Mouse (Mus musculus) cortical plate, adult 2 months (tissue): ENCODE measurements at regions not wholly inside any gene's neighbourhood (a gene's known extent, or its start where the extent isn't known, plus 50 kb on each side); places are given as distances from the start of the nearest gene placed in this dataset.

Experiments
- H3K27ac ChIP-seq: fragments of 200-500 bp; 2 replicates; pipeline ENCODE4 v1.5.1; 2012; ENCODE audit warnings: low read length, control low read depth, inconsistent platforms; ENCODE audit not compliant: insufficient read depth
- H3K4me1 ChIP-seq: fragments of 200-500 bp; 2 replicates; pipeline ENCODE4 v1.6.1; 2011; ENCODE audit warnings: low read length; ENCODE audit not compliant: control insufficient read depth, insufficient read depth
- H3K4me3 ChIP-seq: fragments of 200-500 bp; 2 replicates; pipeline ENCODE4 v1.5.1; 2011; ENCODE audit warnings: mild to moderate bottlenecking, low read length, control low read depth; ENCODE audit not compliant: insufficient read depth
- CTCF ChIP-seq: fragments of 200-500 bp; IDR thresholded peaks from 2 replicates; pipeline ENCODE4 v1.5.1; 2011; ENCODE audit warnings: mild to moderate bottlenecking, control low read depth, low read length; ENCODE audit not compliant: insufficient read depth; ENCODE audit errors: extremely low read depth
- POLR2A ChIP-seq: fragments of 200-500 bp; IDR thresholded peaks from 2 replicates; pipeline ENCODE4 v1.6.1; 2011; ENCODE audit warnings: mild to moderate bottlenecking, low read length, control low read depth; ENCODE audit not compliant: insufficient read depth; ENCODE audit errors: extremely low read depth

GRCm38 (mm10) chr8:115448367-115448766 lies 259.2 kb downstream of the Maf start:
- Histone ChIP-seq H3K4me1 (no peaks in the 10 kb centered on the region), H3K27ac (no peak overlapping the region)

DNA sequence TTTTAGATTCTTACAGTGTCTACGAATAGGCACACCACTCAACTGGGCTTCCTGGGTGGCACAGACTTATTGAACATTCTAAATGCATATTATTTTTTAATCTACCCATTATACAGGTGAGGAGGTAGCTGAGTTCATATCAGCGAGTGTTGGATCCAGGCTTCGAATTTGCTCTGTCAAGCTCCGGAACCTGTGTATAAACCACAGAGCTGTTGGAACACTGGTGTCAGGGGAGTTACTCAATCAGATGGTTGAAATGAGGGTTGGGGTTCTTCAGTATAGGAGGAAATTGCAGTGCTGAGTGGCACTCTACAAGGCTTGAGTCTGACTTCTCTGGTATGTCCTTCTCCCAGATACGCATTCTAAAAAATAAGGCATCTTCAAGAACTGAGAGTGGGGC lies 263.1 kb downstream of the Maf start:
- H3K4me1 ChIP-seq = no peaks in the 10 kb centered on the region
- no peak overlapping the region for H3K4me3 ChIP-seq
- TF ChIP-seq POLR2A (no peak), CTCF (no peak)
- no peak overlapping the region for H3K27ac ChIP-seq

More at GRCm38 (mm10) chr8:115448367-115448766, 259.2 kb downstream of the Maf start:
- H3K4me3 ChIP-seq = no peak overlapping the region
- no peak for TF ChIP-seq POLR2A
- TF ChIP-seq CTCF = no peak

GRCm38 (mm10) chr8:115441943-115442550 lies 265.5 kb downstream of the Maf start:
- H3K4me3 ChIP-seq = no peak overlapping the region

DNA sequence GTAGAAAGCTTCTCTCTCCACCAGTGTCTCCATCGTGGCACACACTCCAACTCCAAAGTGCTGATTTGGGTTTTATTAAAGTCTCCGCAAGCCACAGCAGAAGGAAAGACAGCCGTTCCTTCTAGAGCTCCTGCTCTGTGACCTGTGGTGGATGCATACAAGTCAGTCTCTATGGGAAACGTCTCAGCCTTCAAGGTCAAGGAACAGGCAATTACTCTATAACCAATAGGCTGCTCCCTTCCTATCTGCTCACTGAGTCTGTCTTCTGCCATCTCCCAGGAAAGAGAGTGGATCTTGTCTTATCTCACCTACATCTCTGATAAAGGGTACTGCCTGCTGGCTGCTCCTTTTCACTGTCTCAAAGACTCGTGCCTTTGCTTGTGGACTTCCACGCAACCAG lies 266.3 kb downstream of the Maf start:
- TF ChIP-seq CTCF (no peak), POLR2A (no peak)
- no peak overlapping the region for H3K27ac ChIP-seq

More at GRCm38 (mm10) chr8:115441943-115442550, 265.5 kb downstream of the Maf start:
- TF ChIP-seq CTCF (no peak), POLR2A (no peak)
- Histone ChIP-seq H3K4me1 (no peaks in the 10 kb centered on the region), H3K27ac (no peak overlapping the region)

DNA sequence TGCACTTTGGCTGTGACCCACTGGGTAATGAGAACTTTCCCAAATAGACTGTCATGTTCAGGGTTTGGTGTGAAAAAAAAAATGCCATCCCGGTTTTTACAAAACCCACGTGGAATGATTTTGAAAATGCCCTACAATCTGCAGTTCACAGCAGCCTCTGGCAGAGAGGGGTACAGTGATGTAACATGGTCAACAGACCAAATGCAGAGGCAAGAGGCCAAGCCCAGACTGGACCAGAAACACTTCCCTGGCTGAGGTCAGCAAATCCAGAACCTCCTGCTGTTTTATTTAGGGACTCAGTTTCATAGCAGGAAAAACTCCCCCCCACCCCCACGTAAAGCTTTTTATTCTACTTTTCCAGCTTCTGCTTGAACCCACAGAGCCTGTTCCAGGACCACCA lies 267.4 kb downstream of the Maf start:
- TF ChIP-seq CTCF = no peak
- TF ChIP-seq POLR2A = no peak
- H3K4me1 ChIP-seq = no peaks in the 10 kb centered on the region
- no peak overlapping the region for H3K4me3 ChIP-seq
- no peak overlapping the region for H3K27ac ChIP-seq

More for the DNA sequence above, 266.3 kb downstream of the Maf start:
- Histone ChIP-seq H3K4me1 (no peaks in the 10 kb centered on the region), H3K4me3 (no peak overlapping the region)

DNA sequence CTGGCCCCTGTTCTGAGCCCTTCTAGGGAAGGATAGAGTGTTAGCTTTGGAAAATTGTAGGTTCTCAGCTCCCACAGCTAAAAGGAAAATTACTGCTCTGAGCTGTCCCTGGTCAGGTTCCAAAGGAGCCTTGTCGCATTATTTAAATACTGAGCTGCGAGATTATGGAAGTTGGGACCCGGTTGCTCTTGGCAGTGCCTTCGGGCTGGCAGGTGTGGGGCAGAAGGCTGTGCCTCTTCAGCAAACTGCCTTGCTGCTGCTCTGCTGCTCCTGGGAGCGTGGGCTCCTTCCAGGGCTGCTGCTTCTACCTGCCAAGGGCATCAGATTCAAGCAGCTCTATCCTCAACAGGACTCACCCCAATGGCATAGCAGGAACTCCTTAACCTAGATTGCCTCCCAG lies 268.1 kb downstream of the Maf start:
- H3K27ac ChIP-seq = no peak overlapping the region
- TF ChIP-seq POLR2A = no peak
- no peak for TF ChIP-seq CTCF
- no peak overlapping the region for H3K4me3 ChIP-seq

DNA sequence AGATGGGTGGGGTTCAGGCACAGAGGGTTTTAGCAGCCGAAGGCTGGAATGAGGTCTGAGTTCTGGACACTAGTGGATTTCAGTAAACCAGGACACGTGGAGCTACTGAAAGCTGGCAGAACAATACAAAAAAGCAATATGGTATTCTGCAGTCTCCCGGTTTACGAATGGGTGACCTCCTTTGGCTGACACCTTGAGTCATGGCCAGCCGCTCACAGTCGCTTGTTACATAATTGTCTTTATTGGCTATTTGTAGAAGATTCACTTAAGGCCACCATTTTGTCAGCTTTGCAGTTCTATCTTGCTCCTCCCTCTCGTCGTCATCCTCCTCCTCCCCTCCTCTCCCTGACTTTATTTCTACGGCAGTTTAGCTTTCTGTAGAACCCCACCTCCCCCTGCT lies 269.6 kb downstream of the Maf start:
- H3K27ac ChIP-seq = no peak overlapping the region
- no peak overlapping the region for H3K4me3 ChIP-seq
- no peaks in the 10 kb centered on the region for H3K4me1 ChIP-seq
- TF ChIP-seq POLR2A (no peak), CTCF (no peak)

More for the DNA sequence above, 268.1 kb downstream of the Maf start:
- H3K4me1 ChIP-seq = no peaks in the 10 kb centered on the region

DNA sequence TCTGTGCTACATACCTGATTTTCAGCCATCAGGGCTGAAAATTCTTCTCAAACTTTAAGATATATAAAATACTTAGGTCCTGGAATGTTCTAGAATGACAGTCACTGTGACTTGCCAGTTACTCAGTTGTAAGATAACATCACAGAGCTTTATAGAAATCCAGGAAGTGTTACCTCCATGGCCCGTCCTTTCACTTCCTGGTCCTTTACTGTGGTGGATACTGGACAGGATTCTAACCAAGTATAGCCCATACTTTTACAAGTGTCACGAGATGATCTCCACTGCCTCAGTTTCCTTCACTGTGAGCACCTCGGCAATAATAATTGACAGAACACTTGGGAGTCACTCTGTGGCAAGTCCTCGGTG lies 271.3 kb downstream of the Maf start:
- TF ChIP-seq POLR2A (no peak), CTCF (no peak)
- Histone ChIP-seq H3K4me3 (no peak overlapping the region), H3K4me1 (no peaks in the 10 kb centered on the region), H3K27ac (no peak overlapping the region)

DNA sequence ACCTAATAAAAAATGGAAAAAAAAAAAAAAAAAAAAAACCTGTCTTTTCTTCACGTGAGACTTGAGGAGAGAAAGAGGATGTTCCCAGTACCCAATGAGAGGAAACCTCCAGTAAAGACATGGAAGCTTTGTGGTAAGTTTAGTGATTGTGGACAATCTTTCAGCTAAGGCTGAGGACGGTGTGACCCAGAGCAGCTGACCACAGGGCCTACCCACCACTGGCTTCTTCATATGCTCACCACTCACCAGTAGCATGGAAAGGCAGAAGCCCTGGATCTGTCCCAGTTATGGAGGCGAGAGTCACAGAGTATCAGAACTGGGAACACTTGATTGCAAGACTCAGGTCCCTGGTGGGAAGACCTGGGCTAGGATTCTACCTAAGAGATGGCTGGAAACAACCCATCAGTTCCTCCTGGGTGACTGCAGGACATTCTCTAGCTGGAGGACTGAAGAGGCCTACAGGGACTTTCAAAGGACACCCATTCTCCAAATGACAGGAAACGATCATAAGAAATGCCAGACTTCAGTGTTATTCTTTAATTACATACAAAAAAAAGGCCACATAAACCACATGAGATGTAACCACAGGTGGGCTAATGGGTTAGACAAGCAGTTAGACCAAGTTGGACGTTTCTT lies 271.8 kb downstream of the Maf start:
- Histone ChIP-seq H3K27ac (no peak overlapping the region), H3K4me1 (no peaks in the 10 kb centered on the region), H3K4me3 (no peak overlapping the region)
- TF ChIP-seq CTCF = no peak
- TF ChIP-seq POLR2A = no peak

GRCm38 (mm10) chr8:115432396-115433040 lies 275.1 kb downstream of the Maf start:
- H3K4me1 ChIP-seq = no peaks in the 10 kb centered on the region
- TF ChIP-seq CTCF (no peak), POLR2A (no peak)

More at GRCm38 (mm10) chr8:115432396-115433040, 275.1 kb downstream of the Maf start:
- no peak overlapping the region for H3K27ac ChIP-seq
- no peak overlapping the region for H3K4me3 ChIP-seq
